Mouse (Mus musculus): ENCODE data around the gene Cul7.

- TF ChIP-seq CTCF (IDR thresholded peaks at IDR 0.05; ENCODE audit: low read depth), result no peak
- TF ChIP-seq EP300 (IDR thresholded peaks at IDR 0.05; ENCODE audit: low read depth), result no peak
Observed at GRCm38 (mm10) chr17:46661981-46662380, 11.8 kb downstream of the Cul7 start.

All from heart, postnatal 0 days (tissue).